Mouse (Mus musculus) cerebellum, adult 2 months (tissue): Measurements from ENCODE around the gene Il34. TPM values are rescaled to one million over a fixed set of nuclear protein-coding genes. Genes with fewer than 3 reads are reported as not detected.
A peak's percentile ranks its signal among the peaks of the same experiment; 100 is the strongest.

Source experiments
- DNase-seq, 2 experiments: peaks; one replicate each; pipeline ENCODE4 v3.0.0; 2021
- H3K27ac ChIP-seq: fragments of 200-500 bp; 2 replicates; pipeline ENCODE4 v1.5.1; 2012; ENCODE audit warnings: low read length, control low read depth, inconsistent platforms; ENCODE audit not compliant: insufficient read depth
- H3K27me3 ChIP-seq: fragments of 200-500 bp; 2 replicates; pipeline ENCODE4 v1.6.1; 2012; ENCODE audit warnings: inconsistent platforms, mild to moderate bottlenecking, low read length, moderate library complexity; ENCODE audit not compliant: control insufficient read depth, insufficient read depth
- H3K4me1 ChIP-seq: fragments of 200-500 bp; 2 replicates; pipeline ENCODE4 v1.6.1; 2011; ENCODE audit warnings: low read length; ENCODE audit not compliant: control insufficient read depth, insufficient read depth
- H3K4me3 ChIP-seq: fragments of 200-500 bp; replicated peaks from 2 replicates; pipeline ENCODE3; 2011; ENCODE audit warnings: mild to moderate bottlenecking, low read depth, low read length, control low read depth; ENCODE audit not compliant: insufficient read depth
- CTCF ChIP-seq: fragments of 200-500 bp; IDR thresholded peaks from 2 replicates; pipeline ENCODE4 v1.5.1; 2011; ENCODE audit warnings: low read depth, mild to moderate bottlenecking, control low read depth, low read length, moderate library complexity, borderline replicate concordance; ENCODE audit not compliant: insufficient read depth
- POLR2A ChIP-seq: fragments of 200-500 bp; IDR thresholded peaks from 2 replicates; pipeline ENCODE4 v1.6.1; 2011; ENCODE audit warnings: low read length, control low read depth, borderline replicate concordance; ENCODE audit not compliant: insufficient read depth
- WGBS: fragments of 180-500 bp; shearing (Covaris S2); methylation state at CpG from one replicate; pipeline ENCODE4 v1.1.7; 2018; 5-methylcytosine and 5-hydroxymethylcytosine counted together
- polyA plus RNA-seq: library from polyadenylated mRNA; depleted of rRNA; stranded (reverse); fragments of >200 nt; gene quantifications from 2 replicates; pipeline ENCODE4 v1.2.3, GENCODE M21; 2012

Gene Il34
- polyA plus RNA-seq, 1 experiment: 21.1 TPM

DNA sequence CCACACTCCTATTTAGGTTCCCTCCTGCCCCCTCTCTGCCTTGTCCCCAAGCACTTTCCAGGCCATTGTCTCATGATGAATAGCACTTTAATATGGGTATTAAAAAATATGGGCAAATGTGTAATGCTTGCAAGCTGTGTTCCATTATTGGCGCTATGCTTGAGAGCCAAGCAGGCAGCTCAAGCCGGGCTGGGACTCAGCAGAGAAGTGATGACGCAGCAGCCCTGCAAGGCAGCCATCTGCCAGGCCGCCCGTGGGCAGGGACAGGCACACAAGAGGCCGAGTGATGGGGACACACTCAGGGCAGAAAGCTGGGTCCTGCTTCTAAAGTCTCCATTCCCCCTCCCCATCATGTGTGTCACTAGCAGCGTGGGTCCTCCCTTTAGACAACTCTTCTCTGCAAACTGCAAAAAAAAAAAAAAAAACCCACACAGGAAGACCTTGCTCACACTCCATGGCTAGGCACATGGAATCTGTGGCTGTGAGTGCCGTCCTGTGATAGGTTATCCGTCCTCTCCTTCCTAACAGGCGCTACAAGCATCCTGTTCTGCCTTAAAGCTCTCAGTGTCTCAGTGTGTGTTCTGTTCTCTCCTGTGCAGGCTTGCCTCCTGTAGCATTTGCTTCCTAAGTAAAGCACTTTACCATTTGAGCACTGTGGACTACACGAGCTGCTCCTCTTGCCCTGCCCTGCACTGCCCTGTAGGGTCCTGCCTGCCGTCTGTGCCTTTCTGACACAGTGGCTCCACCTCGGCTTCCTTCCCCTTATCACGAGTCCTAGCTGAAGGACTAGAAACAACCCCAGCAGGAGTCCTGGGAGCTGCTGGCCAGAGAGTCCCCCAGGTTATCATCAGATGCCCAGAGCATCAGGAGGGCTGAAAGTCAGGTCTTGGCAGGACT lies 100.1 kb downstream of the Il34 start:
- peak; percentile 91 to 96 for DNase-seq
- no peaks in the 10 kb centered on the region for H3K27me3 ChIP-seq
- no peak overlapping the region for H3K4me3 ChIP-seq
- peak overlapping the region; percentile 96 for H3K27ac ChIP-seq
- H3K4me1 ChIP-seq: peaks cover 54% of the 10 kb centered on the region
- 11% methylated on average over 14 of the region's 14 CpGs for WGBS
- TF ChIP-seq CTCF (no peak), POLR2A (no peak)

DNA sequence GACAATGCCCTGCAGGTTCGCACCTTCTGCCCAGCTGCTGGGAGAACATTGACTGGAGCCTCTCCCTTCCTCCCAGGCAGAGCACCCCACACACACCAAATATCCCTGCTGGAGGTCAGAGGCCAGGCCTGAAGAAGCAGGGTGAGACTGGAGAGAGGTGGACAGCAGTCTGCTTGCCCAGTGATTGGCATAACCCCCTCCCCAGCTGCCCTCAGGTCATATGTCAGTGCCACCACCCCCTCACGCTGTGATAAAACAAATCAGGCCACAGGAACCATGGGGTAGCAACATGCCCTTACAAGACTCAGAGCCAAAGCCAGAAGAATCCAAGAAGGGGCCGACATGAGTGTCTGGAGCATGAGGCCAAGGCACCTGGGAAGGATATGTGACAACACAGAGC lies 101.6 kb downstream of the Il34 start:
- WGBS: 55% methylated on average over 3 of the region's 3 CpGs
- H3K4me3 ChIP-seq: no peak overlapping the region
- no peak for TF ChIP-seq POLR2A
- TF ChIP-seq CTCF: no peak
- no peaks in the 10 kb centered on the region for H3K27me3 ChIP-seq
- peaks cover 54% of the 10 kb centered on the region for H3K4me1 ChIP-seq
- H3K27ac ChIP-seq: peak overlapping the region; percentile 96
- DNase-seq: peak in 1 of 2 experiments; percentile 43

DNA sequence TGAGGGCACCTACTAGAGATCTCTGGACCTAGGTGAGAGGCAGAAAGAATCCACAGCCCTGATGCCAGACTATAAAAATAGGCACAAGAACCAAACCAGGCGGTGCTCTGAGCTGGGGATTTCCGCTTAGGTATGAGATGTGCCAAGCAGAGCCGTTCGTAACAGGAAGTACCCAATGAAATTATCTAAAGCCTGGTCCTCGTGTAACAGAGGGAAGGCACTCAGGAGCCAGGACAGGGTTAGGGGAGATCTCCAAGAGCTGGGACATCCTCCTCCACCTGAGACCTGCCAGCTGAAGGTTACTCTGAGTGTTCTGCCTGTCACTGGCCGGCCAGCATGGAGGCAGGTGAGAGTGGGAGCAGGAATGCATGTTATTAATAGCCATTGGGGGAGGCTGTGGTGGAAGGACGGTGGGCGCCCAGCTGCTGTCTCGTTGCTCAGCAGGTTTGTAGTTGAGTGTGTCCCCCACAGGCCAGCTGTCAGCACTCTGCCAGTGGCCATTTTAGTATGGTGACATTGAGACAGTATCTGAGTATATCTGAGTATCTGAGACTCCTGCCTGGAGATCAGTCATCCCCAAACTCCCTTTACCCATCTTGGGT lies 102.2 kb downstream of the Il34 start:
- DNase-seq: peak; percentile 55 to 62
- TF ChIP-seq POLR2A: no peak
- no peak for TF ChIP-seq CTCF
- Histone ChIP-seq H3K4me1 (peaks cover 54% of the 10 kb centered on the region), H3K4me3 (no peak overlapping the region), H3K27ac (peak overlapping the region; percentile 96), H3K27me3 (no peaks in the 10 kb centered on the region)
- WGBS: 26% methylated on average over 9 of the region's 9 CpGs

DNA sequence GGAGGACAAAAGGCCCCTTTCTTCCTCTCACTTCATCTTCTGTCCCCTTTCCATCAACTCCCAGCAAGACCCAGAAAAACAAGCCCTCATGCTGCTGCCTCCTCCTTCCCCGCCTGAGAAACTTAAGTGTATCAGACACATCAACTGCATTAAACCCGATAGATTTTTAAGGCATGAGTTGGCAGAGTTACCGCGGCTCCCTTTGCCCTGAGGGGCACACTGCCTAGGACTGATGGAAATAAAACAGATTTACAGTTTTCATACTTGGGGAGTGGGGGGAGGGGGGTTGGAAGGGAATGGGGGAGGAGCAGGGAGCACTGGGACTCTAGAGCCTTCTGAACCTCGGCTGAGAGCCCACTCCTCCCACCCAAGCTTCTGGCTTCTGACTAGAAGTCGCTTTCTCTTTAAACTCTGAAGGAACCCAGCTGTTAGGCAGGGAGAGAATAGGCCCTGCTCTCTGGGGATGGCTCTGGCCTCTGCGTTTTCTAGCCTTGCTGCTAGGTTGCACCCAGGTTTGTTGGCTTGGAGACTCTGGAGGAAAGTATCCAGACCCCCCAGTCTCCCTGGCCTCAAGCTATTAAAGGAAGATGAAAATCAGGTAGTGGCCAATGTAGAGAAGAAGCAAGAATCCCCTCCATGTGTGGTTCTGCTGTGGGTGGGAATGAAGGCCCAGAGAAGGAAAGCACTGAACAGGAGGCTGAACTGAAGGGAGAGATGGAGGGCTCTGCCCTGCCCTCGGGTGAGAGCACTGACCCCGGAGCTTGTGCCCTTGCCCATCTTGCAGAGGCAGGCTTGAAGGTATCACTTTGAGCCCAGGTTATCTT lies 102.9 kb downstream of the Il34 start:
- Histone ChIP-seq H3K27ac (peak overlapping the region; percentile 96), H3K4me1 (peaks cover 54% of the 10 kb centered on the region), H3K27me3 (no peaks in the 10 kb centered on the region), H3K4me3 (no peak overlapping the region)
- peak in 1 of 2 experiments; percentile 53 for DNase-seq
- 45% methylated on average over 9 of the region's 9 CpGs for WGBS
- TF ChIP-seq POLR2A (no peak), CTCF (no peak)

DNA sequence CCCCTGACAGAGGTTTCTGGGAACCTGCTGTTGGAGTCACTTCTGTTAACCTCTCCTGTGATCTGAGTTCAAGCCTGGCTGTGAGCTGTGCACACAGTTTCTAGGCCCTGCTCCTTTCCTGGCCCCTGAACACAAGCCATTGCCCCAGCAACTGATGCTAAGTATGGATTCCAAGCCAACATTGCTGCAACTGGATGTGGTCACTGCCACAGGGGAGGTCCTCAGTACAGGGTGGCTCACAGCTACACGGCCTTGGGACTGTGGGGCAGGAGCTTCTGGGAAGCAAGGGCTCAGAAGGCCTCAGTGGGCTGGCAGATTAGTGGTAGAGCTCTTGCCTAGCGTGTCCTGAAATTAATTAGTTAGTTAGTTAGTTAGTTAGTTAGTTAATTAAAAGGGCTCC lies 105.2 kb downstream of the Il34 start:
- Histone ChIP-seq H3K4me1 (peaks cover 52% of the 10 kb centered on the region), H3K27ac (no peak overlapping the region), H3K4me3 (no peak overlapping the region), H3K27me3 (no peaks in the 10 kb centered on the region)
- no peak for DNase-seq
- 87% methylated on average over 2 of the region's 2 CpGs for WGBS
- TF ChIP-seq POLR2A (no peak), CTCF (no peak)

DNA sequence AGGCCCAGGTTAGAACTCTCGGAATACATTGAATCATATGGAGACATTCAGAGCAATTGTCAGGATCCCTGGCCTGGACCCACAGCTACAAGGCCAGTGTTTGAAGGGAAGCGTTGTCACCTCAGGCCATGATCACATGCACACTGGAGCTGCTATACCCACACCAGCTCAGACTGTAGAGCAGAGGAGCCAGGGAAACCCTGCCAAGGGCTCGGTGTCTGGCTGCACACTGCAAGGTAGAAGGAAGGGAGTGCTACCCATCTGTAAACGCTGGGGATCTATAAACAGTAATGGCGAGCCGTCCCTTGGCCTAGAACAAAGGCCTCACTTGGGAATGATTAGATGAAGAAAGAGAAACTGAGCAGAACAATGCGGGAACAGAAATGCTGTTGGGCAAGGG lies 106.2 kb downstream of the Il34 start:
- TF ChIP-seq CTCF: no peak
- no peak for TF ChIP-seq POLR2A
- DNase-seq: no peak
- 76% methylated on average over 7 of the region's 7 CpGs for WGBS
- Histone ChIP-seq H3K27ac (no peak overlapping the region), H3K4me3 (no peak overlapping the region), H3K4me1 (peaks cover 51% of the 10 kb centered on the region), H3K27me3 (no peaks in the 10 kb centered on the region)

DNA sequence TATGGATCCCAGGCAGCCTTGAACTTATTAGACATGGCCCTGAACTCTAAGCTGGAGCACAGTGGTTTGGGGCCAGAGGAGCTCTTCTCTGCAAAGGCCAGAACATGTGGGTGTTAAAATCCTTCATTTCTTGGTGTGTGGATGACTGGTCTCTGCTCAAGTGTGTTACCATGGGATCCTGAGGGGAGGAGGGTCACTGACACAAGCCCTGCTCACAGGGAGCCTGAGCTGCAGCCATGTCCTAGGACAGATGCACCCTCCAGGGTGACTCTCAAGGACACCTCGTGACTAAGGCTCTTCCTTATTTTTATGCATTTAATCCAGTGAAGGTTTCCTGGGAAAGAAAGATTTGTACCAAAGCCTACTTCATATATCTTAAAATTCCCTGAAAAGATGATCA lies 107.6 kb downstream of the Il34 start:
- Histone ChIP-seq H3K4me1 (peaks cover 42% of the 10 kb centered on the region), H3K27ac (no peak overlapping the region), H3K27me3 (no peaks in the 10 kb centered on the region), H3K4me3 (no peak overlapping the region)
- TF ChIP-seq CTCF (no peak), POLR2A (no peak)
- DNase-seq: no peak
- 44% methylated on average over 1 of the region's 1 CpGs for WGBS
